Mouse (Mus musculus): ENCODE results near the gene P4ha3. TPM values are rescaled to one million over a fixed set of nuclear protein-coding genes. Genes with fewer than 3 reads are reported as not detected.
"Not testable (repeated sequence)": the region's sequence is repeated elsewhere in the genome, so short reads cannot be mapped to it uniquely, and the experiment has no call there.

Gene P4ha3
- under 1 TPM in 1 of 3 experiments, not detected in 2; 0.26 TPM for polyA plus RNA-seq (2017; shearing (Covaris generic))

DNA sequence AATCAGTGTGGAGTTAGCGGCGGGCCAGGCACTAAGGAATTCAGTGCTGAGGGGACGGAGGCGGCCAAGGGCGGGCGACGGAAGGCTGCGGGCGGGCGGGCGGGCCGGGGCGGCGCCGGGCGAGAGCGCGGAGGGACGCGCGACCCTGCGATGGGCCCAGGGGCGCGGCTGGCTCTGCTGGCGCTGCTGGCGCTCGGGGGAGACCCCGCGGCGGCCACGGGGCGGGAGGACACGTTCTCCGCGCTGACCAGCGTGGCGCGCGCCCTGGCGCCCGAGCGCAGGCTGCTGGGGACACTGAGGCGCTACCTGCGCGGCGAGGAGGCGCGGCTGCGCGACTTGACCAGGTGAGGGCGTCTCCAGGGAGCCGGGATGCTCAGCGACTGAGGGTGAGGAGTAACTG, at the start of gene P4ha3:
Gene P4ha3 (plus strand): TSS at position 138 of the 400 bp plus-strand sequence.
- ATAC-seq = no peak

DNA sequence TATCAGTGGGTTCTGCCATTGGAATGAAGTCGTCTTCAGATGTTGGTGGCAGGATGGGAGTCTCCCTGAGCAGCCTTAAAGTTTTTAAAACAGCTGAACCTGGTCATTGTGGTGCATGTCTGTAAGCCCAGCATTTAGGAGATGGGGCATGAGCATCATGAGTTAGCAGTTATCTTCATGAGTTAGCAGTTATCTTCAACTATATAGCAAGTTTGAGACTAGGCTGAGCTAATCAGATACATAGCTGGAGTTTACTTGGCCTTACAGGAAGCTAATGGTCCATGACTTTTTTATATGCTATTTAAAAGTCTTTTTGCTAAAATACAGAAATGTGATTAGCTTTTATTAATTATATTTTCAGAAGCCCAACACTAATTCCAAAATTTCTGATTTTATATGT, 47.0 kb upstream of the P4ha3 start:
- no peak for ATAC-seq

DNA sequence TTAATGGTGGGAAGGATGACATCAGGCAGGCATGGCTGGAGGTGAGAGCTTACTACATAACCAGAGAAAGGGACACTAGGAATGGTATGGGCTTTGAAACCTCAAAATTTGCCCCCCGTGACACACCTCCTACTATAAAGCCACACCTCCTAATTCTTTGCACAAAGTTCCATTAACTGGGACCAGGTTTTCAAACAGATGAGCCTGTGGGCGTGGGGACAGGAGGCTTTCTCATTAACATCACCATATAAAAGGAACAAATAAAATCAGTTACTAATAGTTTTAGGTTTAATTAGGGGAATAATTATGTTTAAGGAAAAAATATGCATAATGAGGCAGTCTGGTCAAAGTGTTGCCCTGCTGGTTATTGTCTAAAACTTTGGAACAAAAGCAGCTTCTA, 44.7 kb upstream of the P4ha3 start:
- ATAC-seq = no peak

DNA sequence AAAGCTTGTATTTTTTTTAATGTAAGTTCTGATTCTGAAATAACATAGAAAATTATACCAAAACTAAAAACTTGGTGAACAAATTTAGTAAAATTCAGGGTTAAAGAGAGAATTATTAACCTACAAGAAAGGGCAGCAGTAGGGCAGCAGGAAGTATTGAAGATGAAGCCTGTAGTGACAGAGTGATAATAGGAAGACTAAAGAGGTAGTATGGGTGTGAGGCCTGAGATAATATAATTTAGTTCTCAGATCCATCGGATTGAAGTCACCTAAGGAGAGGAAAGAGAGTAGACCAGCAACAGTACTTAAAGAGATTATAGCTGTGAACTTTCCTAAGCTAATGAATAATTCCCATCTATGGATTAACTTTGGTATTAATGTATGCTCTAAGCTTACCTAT, 42.3 kb upstream of the P4ha3 start:
- no peak for ATAC-seq

- ATAC-seq = no peak
Observed at GRCm38 (mm10) chr7:100244225-100244624, 41.1 kb upstream of the P4ha3 start.

DNA sequence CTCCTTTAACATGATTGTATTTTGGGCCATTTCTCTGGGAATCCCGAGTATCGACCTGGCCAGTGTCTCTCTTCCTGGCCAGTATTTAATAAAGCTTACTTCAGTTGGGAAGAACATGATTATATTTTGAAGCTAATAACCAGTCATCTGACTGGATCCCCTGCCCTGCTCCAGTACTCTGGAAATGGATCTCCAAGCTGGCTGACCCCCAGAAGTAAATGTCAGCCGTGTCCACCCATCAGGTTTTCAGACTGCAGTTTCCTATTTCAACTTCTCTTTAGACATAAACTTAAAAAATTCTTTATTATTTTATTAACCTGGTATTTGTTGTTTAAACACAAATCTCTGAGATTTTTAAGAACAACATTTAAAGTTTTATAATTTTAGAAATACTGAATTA, 40.1 kb upstream of the P4ha3 start:
- no peak for ATAC-seq

GRCm38 (mm10) chr7:100250667-100251066, 34.7 kb upstream of the P4ha3 start:
- no peak for ATAC-seq

GRCm38 (mm10) chr7:100262350-100262749, 23.0 kb upstream of the P4ha3 start:
- ATAC-seq = no peak

DNA sequence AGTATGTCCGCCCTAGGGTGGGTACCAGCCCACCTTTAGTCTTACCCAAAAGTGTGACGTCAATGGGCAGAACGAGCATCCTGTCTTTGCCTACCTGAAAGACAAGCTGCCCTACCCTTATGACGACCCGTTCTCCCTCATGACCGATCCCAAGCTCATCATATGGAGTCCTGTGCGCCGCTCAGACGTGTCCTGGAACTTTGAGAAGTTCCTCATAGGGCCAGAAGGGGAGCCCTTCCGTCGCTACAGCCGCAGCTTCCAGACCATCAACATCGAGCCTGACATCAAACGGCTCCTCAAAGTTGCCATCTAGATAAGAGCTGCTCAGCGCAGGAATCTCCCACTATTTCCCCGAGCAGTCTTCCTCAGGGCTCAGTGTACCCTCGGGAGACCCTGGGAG, 20.4 kb upstream of the P4ha3 start:
- ATAC-seq = not testable (repeated sequence)

- ATAC-seq = no peak
Observed at GRCm38 (mm10) chr7:100272369-100272768, 13.0 kb upstream of the P4ha3 start.

DNA sequence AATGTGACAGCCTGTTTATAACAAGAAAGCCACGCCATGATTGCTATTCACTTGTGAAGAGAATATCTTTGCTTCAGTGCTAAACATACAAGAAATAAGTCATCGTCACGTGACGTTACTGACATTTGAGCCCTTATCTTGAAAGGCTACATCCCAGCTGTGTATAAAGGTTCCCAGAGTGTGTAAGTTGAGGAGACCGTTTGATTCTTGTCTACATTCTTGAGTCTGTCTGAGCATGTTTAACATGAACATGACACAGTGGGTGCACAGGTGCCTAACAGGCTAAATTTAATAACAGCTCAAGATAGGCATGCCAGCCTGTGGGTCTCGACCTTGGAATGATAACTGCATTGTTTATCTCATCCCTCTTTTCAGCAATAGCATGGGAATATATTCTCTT, 10.8 kb upstream of the P4ha3 start:
- no peak for ATAC-seq

- no peak for ATAC-seq
Observed at GRCm38 (mm10) chr7:100276397-100276796, 8.9 kb upstream of the P4ha3 start.

DNA sequence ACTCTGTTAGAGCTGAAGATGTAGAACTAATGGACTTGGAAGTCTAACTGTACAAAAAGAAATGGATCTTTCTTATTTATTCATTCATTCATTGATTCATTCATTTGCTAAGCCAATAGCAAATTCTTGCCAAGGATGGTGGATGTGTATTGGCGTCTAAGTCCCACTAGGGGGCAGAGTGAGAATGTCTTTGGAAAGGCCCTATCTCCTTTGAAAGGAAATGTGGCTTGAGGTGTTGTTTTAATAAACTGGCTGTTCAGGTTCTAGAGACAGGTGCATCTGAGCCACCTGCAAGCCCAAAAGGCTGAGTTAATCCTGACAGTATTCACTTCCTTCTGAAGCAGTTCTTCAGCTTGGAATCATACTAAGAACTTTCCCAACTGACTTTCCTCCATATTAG, 5.5 kb upstream of the P4ha3 start:
- ATAC-seq = no peak

DNA sequence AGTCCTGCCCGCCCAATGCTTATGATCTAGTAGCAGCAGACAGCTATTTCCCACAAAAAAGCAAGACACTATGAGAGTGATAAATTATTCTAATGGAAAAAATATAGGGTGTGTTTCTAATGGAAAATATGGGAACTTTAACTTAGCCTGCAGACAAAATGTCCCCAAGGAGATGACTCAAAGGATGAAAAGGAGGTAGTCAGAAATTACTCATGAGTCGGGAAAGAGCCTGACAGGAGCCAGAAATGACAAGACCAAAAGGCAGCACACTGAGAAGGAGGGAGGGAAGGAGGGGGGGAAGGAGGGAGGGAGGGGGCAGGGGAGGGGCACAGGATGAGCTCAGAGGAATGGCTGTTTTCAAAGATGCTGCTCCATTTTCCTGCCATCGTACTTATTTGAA, 3.7 kb upstream of the P4ha3 start:
- no peak for ATAC-seq

GRCm38 (mm10) chr7:100283298-100283697, 2.0 kb upstream of the P4ha3 start:
- no peak for ATAC-seq

- no peak for ATAC-seq
Observed at GRCm38 (mm10) chr7:100287748-100288578, 2.6 kb downstream of the P4ha3 start.

GRCm38 (mm10) chr7:100288622-100289021, 3.3 kb downstream of the P4ha3 start:
- no peak for ATAC-seq

GRCm38 (mm10) chr7:100293546-100293945, 8.2 kb downstream of the P4ha3 start:
- ATAC-seq = no peak

GRCm38 (mm10) chr7:100295745-100296144, 10.4 kb downstream of the P4ha3 start:
- no peak for ATAC-seq

DNA sequence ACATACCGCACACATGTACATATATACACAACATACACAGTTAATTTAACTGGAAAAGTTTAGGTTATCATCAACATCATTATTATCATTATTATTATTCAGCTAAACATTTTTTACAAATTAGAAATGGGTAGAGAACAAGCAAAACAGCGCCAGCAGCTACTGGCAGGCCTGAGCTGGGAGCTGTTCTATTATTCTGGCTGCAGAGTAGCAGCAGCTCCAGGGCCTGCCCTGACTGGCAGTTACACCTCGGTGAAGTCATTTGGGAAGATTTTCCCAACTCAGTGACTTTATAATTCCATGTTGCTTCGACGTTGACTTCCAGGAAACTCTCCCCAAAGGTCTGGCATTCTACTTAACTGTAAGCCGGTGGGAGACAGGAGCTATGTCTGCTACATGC, 11.4 kb downstream of the P4ha3 start:
- no peak for ATAC-seq

DNA sequence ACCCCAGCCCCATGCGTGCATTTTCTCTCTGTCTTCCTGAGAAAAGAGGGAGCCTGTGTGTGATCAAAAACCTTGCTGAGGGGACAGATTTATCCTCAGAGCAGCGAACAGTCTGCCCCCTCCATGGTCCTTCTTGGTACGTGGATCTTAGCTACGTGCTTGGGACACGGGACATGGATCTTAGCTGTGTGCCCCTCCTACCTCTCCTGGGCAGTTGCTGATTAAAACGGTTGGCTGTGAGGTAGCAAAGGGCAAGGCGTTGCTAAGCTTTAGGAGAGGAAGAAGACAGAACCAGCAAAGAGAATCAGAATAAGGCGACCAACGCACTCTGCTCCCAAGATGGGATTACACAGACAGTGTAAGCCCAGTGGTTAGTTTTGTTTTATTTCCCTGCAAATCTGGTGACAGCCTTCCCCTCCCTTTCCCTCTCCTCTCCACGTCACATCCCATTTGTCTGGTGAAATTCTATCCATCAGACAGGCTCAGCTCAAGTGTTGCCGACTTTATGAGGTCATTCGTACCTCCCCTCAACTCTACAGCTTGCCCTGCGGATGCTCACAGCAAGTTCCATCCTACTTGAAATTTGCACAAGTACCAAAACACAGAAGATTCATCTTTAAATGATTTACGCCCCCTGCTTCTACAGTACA, 13.7 kb downstream of the P4ha3 start:
- ATAC-seq = no peak

DNA sequence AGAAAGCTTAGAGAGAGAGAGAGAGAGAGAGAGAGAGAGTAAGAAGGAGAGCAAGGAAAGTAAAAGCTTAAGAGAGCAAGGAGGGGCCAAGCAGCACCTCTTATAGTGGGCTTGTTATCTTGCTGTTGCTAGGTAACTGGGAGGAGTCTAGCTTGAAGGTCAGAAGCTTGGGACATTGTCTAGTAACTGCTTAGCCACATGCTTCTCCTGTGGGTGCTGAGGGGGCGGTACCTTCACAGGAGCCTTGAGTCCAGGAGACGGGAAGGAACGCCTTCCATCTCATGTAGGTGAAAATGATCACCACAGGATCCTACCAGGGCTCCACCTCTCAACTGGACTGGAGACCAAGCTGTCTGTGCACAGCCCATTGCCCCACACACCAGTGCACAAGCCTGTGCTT, 16.1 kb downstream of the P4ha3 start:
- no peak for ATAC-seq

- no peak for ATAC-seq
Observed at GRCm38 (mm10) chr7:100302316-100302715, 17.0 kb downstream of the P4ha3 start.

- no peak for ATAC-seq
Observed at GRCm38 (mm10) chr7:100305894-100306293, 20.6 kb downstream of the P4ha3 start.
